Mouse (Mus musculus) frontal cortex, postnatal 36 days (tissue): ENCODE data around the gene Tprkb.
"Not testable (repeated sequence)": the region's sequence is repeated elsewhere in the genome, so short reads cannot be mapped to it uniquely, and the experiment has no call there.

Experiments used
- DNase-seq, 2 experiments: peaks; one replicate each; pipeline ENCODE4 v3.0.0; 2022; ENCODE audit warnings: low spot score in 2 of 2

Gene Tprkb

DNA sequence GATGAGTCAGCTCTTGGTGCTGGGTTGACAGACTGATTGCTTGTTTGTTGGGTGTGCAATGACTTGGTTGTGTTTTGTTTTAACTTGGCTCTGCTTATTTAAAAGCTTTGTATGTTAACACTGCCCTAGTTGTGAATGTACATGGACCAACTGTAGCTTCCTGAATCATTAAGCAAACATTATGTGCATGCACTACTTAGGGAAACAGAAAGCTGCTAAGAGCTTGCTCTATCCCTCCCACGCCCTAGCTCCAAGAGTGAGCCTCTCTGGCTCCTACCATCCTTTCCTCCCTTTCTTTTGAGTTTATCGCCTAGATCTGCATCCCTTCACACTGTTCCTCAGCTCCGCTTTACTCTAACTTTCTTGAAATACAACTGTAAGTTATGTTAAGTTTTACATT, 61.7 kb downstream of the Tprkb start:
- peak; percentile 26 to 34 for DNase-seq

DNA sequence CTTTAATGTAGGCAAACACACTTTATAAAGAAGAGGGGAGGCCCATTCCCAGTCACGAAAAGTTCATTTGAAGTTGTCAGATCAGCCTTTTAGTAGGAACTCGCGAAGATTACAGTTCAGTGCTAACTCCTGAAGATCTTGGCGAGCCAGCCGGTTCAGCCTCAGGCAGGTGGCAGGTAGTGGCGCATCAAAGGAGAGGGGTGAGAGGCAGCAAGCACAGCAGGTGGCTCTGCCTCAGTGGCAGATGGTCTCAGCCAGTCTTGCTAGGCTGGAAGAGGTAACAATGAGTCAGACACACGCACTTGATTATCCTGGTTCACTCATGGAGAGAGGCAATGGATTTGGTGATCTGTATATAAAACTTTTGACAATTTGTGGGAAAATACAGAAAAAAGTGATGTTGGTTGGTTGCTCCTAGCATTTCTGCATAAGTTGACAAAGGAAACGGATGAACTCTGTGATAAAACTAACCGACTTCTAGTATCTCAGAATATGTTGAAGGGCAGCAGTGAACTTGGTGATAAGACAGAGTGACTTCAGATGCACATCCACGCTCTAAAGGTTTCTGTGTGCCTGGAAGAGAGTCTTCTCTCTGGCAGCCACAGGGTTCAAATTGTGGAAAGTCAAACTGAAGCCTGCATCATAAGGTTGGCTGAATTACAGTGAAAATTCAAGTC, 63.4 kb downstream of the Tprkb start:
- DNase-seq: no peak

DNA sequence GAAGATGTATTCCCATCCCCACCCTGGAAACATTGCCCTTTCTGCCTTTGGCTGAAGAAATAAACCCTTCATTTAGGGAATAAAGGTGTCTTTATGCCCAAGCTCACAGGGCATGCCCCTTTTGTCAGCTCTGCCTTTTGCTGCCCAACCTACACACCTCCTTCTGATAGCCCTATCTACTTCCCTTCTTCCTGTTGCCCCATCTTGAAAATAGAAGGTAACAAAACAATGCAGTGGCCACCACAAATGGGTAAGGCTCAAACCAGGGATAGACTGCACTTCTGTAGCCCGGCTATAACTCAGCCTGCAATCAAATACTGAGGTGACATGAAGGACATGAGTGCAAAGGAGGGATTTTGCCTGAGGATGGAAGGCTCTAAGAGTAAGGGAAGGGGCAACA, 64.1 kb downstream of the Tprkb start:
- no peak for DNase-seq

DNA sequence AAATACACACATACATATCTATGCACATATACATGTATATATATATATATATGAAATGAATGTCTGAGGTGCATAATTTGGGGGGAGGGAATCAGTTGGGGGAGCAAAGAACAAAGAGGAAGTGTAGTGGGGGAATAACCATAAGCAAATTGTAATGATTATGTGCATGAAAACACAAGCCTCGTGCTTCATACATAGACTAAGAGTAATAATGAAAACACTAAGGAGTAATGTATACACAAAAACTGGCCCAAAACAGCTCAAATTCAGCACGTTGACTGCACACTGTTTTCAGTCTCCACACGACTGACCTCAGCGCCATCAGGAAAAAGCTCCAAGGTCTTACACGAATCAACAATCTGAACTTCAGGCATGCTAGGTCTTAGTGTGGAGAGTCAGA, 64.6 kb downstream of the Tprkb start:
- DNase-seq: no peak

DNA sequence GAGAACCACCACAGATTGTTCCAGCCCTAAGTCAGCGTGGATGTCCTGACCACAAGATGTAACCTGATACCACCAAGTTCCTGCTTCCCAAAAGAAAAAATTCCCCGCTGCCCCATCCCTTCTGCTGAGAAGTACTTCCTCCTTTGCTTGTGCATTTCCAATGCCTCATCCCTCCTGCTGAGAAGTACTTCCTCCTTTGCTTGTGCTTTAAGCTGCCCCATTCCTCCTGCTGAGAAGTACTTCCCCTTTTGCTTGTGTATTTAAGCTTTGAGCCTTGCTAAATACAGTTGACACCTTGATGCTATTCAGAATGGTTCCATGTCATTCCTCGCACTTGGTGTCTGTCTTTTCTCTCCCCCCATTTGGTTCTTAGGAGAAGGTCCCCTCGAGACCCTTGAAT, 67.1 kb downstream of the Tprkb start:
- not testable (repeated sequence) for DNase-seq
